Mouse (Mus musculus) neural tube, embryonic 14.5 days (tissue): ENCODE results near the gene Olfr508. TPM values are rescaled to one million over a fixed set of nuclear protein-coding genes. Genes with fewer than 3 reads are reported as not detected.

Source experiments
- ATAC-seq: fragments of 200-750 bp; cut with Nextera tagmentation; 2 replicates; pipeline ENCODE4 v1.8.0; 2017; ENCODE audit warnings: low read depth, mild to moderate bottlenecking, moderate TSS enrichment, moderate library complexity
- H3K27ac ChIP-seq: fragments of 300-500 bp; sonication (generic); 2 replicates; pipeline ENCODE4 v1.5.1; 2014; ENCODE audit warnings: low read depth, mild to moderate bottlenecking, control low read depth, low read length, moderate library complexity, mixed read lengths
- H3K27me3 ChIP-seq: fragments of 300-500 bp; sonication (generic); 2 replicates; pipeline ENCODE4 v1.6.1; 2014; ENCODE audit warnings: low read length; ENCODE audit not compliant: control insufficient read depth, insufficient read depth
- H3K36me3 ChIP-seq: fragments of 300-500 bp; sonication (generic); 2 replicates; pipeline ENCODE4 v1.6.1; 2014; ENCODE audit warnings: low read length, mixed read lengths; ENCODE audit not compliant: control insufficient read depth, insufficient read depth
- H3K4me1 ChIP-seq: fragments of 300-500 bp; sonication (generic); 2 replicates; pipeline ENCODE4 v1.6.1; 2014; ENCODE audit warnings: low read length; ENCODE audit not compliant: control insufficient read depth, insufficient read depth
- H3K4me2 ChIP-seq: fragments of 300-500 bp; sonication (generic); 2 replicates; pipeline ENCODE4 v1.6.1; 2014; ENCODE audit warnings: mild to moderate bottlenecking, low read depth, low read length, control low read depth
- H3K4me3 ChIP-seq: fragments of 300-500 bp; sonication (generic); 2 replicates; pipeline ENCODE4 v1.5.1; 2014; ENCODE audit warnings: low read depth, low read length, control low read depth, mixed read lengths
- H3K9ac ChIP-seq: fragments of 300-500 bp; sonication (generic); replicated peaks from 2 replicates; pipeline ENCODE4 v1.6.1; 2014; ENCODE audit warnings: low read depth, mild to moderate bottlenecking, control low read depth, low read length, mixed read lengths
- H3K9me3 ChIP-seq: fragments of 300-500 bp; sonication (generic); 2 replicates; pipeline ENCODE4 v1.6.1; 2016; ENCODE audit warnings: low read length; ENCODE audit not compliant: control insufficient read depth
- WGBS: fragments of 180-500 bp; shearing (Covaris S2); extraction: QIAGEN DNeasy Blood & Tissue Kit; methylation state at CpG from one replicate; pipeline ENCODE4 v1.1.7; 2014; 5-methylcytosine and 5-hydroxymethylcytosine counted together
- polyA plus RNA-seq: library from polyadenylated mRNA; unstranded; fragments of >200 nt; fragmentation: Nextera tagmentation; extraction: Ambion mirVana; gene quantifications from 2 replicates; pipeline ENCODE4 v1.2.1, GENCODE M21; 2014

The Olfr508 gene
- polyA plus RNA-seq, 1 experiment from 2014 or later = not detected

- no peaks in the 10 kb centered on the region for H3K4me1 ChIP-seq
- H3K9me3 ChIP-seq = no peaks in the 10 kb centered on the region
- no peaks in the 10 kb centered on the region for H3K36me3 ChIP-seq
- no peak for ATAC-seq
- H3K4me3 ChIP-seq = no peak within 1 kb of the TSS
- no peak within 1 kb of the TSS for H3K4me2 ChIP-seq
- no peak within 1 kb of the TSS for H3K9ac ChIP-seq
- WGBS = 94% methylated on average over 1 of the region's 1 CpGs
- no peaks in the 10 kb centered on the region for H3K27me3 ChIP-seq
- H3K27ac ChIP-seq = no peak within 1 kb of the TSS
Observed at GRCm38 (mm10) chr7:108666118-108666517, 36.3 kb downstream of the Olfr508 start, which contains the start of gene Olfr510. Gene Olfr510, plus strand, starts transcription at chr7:108666418.

DNA sequence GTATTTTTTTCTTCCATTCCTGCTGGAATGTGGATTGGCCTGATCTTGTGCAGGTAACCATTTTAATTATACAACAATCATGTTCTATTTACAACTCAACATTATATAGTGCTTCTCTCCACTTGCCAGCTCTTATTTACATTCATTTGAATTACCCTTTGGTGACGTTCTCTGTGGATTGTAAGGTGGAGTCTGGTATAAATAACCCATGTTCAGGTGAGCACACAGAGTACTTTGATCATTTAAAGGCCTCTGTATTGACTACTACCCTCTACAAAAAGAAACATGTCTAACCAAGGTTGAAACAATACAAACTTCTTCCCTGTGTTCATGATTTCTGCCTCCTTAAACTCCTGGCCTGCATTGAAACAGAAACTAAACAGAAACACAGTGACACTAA lies 41.3 kb downstream of the Olfr508 start:
- Histone ChIP-seq H3K4me1 (no peaks in the 10 kb centered on the region), H3K4me3 (no peak overlapping the region), H3K4me2 (no peak overlapping the region), H3K27me3 (no peaks in the 10 kb centered on the region), H3K9me3 (no peaks in the 10 kb centered on the region), H3K9ac (no peak overlapping the region), H3K27ac (no peak overlapping the region), H3K36me3 (no peaks in the 10 kb centered on the region)
- 78% methylated on average over 1 of the region's 1 CpGs for WGBS
- ATAC-seq = no peak

DNA sequence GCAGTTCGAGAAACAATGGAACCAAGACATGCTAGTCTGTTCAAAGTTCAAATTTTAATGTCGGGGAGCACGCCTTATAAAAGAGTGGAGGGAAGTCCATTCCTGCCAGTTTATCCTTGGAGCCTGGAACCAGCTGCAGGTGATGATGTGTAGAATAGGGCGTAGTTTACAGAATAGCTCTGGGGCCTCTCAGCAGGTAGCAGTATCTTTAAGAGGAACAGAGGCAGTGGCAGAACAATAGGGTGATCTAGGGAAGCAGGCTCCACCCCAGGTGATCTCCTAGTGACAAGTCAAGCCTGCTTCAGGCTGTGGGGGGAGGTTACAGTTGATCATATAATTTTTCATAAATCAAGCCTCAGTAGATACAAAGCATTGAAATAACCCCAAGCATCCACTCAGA lies 49.1 kb downstream of the Olfr508 start:
- H3K9ac ChIP-seq = no peak overlapping the region
- ATAC-seq = no peak
- 84% methylated on average over 4 of the region's 4 CpGs for WGBS
- H3K4me1 ChIP-seq = no peaks in the 10 kb centered on the region
- H3K36me3 ChIP-seq = no peaks in the 10 kb centered on the region
- H3K4me3 ChIP-seq = no peak overlapping the region
- H3K9me3 ChIP-seq = no peaks in the 10 kb centered on the region
- no peak overlapping the region for H3K27ac ChIP-seq
- no peaks in the 10 kb centered on the region for H3K27me3 ChIP-seq
- H3K4me2 ChIP-seq = no peak overlapping the region

Other genes starting within 250 kb of the Olfr508 start
- gene Olfr495, start 236.8 kb upstream of the Olfr508 start, polyA plus RNA-seq = not detected in 2 replicates
- not detected in 2 replicates for gene Olfr497, start 209.6 kb upstream of the Olfr508 start, polyA plus RNA-seq
- not detected in 2 replicates for gene Olfr498, start 164.7 kb upstream of the Olfr508 start, polyA plus RNA-seq
- not detected in 2 replicates for gene Olfr502, start 104.9 kb upstream of the Olfr508 start, polyA plus RNA-seq
- gene Olfr503, start 85.5 kb upstream of the Olfr508 start, polyA plus RNA-seq = not detected in 2 replicates
- gene Olfr504, start 64.2 kb upstream of the Olfr508 start, polyA plus RNA-seq = not detected in 2 replicates
- not detected in 2 replicates for gene Olfr506, start 19.2 kb upstream of the Olfr508 start, polyA plus RNA-seq
- not detected in 2 replicates for gene Olfr507, start 8.2 kb upstream of the Olfr508 start, polyA plus RNA-seq
- 0.07 TPM in 1 of 2 replicates, not detected in the other for gene Olfr509, start 21.9 kb downstream of the Olfr508 start, polyA plus RNA-seq
- gene Olfr510, start 36.4 kb downstream of the Olfr508 start, polyA plus RNA-seq = not detected in 2 replicates
- not detected in 2 replicates for gene Olfr512, start 83.3 kb downstream of the Olfr508 start, polyA plus RNA-seq
- gene Olfr513, start 121.0 kb downstream of the Olfr508 start, polyA plus RNA-seq = not detected in 2 replicates
- not detected in 2 replicates for gene Olfr514, start 196.0 kb downstream of the Olfr508 start, polyA plus RNA-seq
- not detected in 2 replicates for gene Olfr516, start 220.5 kb downstream of the Olfr508 start, polyA plus RNA-seq
- not detected in 2 replicates for gene Olfr517, start 242.4 kb downstream of the Olfr508 start, polyA plus RNA-seq